Mouse (Mus musculus) liver, embryonic 16.5 days (tissue): ENCODE results near the gene Nelfe. TPM values are rescaled to one million over a fixed set of nuclear protein-coding genes. Genes with fewer than 3 reads are reported as not detected.

Source experiments
- ATAC-seq: fragments of 200-750 bp; cut with Nextera tagmentation; 2 replicates; pipeline ENCODE4 v1.8.0; 2017; ENCODE audit warnings: low read depth, mild to moderate bottlenecking, moderate number of reproducible peaks, moderate library complexity
- H3K27ac ChIP-seq: fragments of 300-500 bp; sonication (generic); 2 replicates; pipeline ENCODE4 v1.5.1; 2014; ENCODE audit warnings: mild to moderate bottlenecking, low read length
- H3K27me3 ChIP-seq: fragments of 300-500 bp; sonication (generic); 2 replicates; pipeline ENCODE4 v1.6.1; 2014; ENCODE audit warnings: low read depth, low read length, mixed read lengths; ENCODE audit not compliant: control insufficient read depth, insufficient read depth
- H3K36me3 ChIP-seq: fragments of 300-500 bp; sonication (generic); 2 replicates; pipeline ENCODE4 v1.6.1; 2014; ENCODE audit warnings: mild to moderate bottlenecking; ENCODE audit not compliant: control insufficient read depth, insufficient read depth
- H3K4me1 ChIP-seq: fragments of 300-500 bp; sonication (generic); 2 replicates; pipeline ENCODE4 v1.6.1; 2014; ENCODE audit warnings: low read depth, low read length, mixed read lengths; ENCODE audit not compliant: control insufficient read depth
- H3K4me2 ChIP-seq: fragments of 300-500 bp; sonication (generic); 2 replicates; pipeline ENCODE4 v1.6.1; 2014; ENCODE audit warnings: low read depth, low read length, mixed read lengths
- H3K4me3 ChIP-seq: fragments of 300-500 bp; sonication (generic); 2 replicates; pipeline ENCODE4 v1.5.1; 2014; ENCODE audit warnings: low read depth, mild to moderate bottlenecking, low read length
- H3K9ac ChIP-seq: fragments of 300-500 bp; sonication (generic); 2 replicates; pipeline ENCODE4 v1.6.1; 2014; ENCODE audit warnings: low read depth, low read length
- H3K9me3 ChIP-seq: fragments of 300-500 bp; sonication (generic); replicated peaks from 2 replicates; pipeline ENCODE4 v1.6.1; 2016; ENCODE audit warnings: low read length; ENCODE audit not compliant: control insufficient read depth
- WGBS: fragments of 180-500 bp; shearing (Covaris S2); extraction: QIAGEN DNeasy Blood & Tissue Kit; methylation state at CpG from one replicate; pipeline ENCODE4 v1.1.7; 2014; ENCODE audit not compliant: insufficient replicate concordance; 5-methylcytosine and 5-hydroxymethylcytosine counted together
- polyA plus RNA-seq: library from polyadenylated mRNA; unstranded; fragments of >200 nt; fragmentation: Nextera tagmentation; extraction: Ambion mirVana; gene quantifications from 2 replicates; pipeline ENCODE4 v1.2.1, GENCODE M21; 2015

Gene Nelfe
- polyA plus RNA-seq, 1 experiment from 2014 or later, result 41.4 TPM

- H3K36me3 ChIP-seq, result peaks cover 26% of the 10 kb centered on the region
- H3K9ac ChIP-seq, result peak overlapping the region; percentile 85
- no peaks in the 10 kb centered on the region for H3K9me3 ChIP-seq
- peak overlapping the region; percentile 94 for H3K4me3 ChIP-seq
- H3K27me3 ChIP-seq, result no peaks in the 10 kb centered on the region
- H3K27ac ChIP-seq, result peak overlapping the region; percentile 87
- H3K4me1 ChIP-seq, result peaks cover 39% of the 10 kb centered on the region
- no peak for ATAC-seq
- H3K4me2 ChIP-seq, result peak overlapping the region; percentile 98
- 36% methylated on average over 43 of the region's 43 CpGs for WGBS
These were observed 12.5 kb upstream of the Nelfe start for GRCm38 (mm10) chr17:34837464-34838324.

GRCm38 (mm10) chr17:34838785-34839184 lies 11.4 kb upstream of the Nelfe start:
- no peak for ATAC-seq
- Histone ChIP-seq H3K4me2 (no peak overlapping the region), H3K36me3 (peaks cover 31% of the 10 kb centered on the region), H3K27me3 (no peaks in the 10 kb centered on the region), H3K9ac (no peak overlapping the region), H3K9me3 (no peaks in the 10 kb centered on the region), H3K4me3 (no peak overlapping the region), H3K27ac (peak overlapping the region; percentile 14; the same call in 1 of the 2 replicates), H3K4me1 (peaks cover 39% of the 10 kb centered on the region)
- WGBS, result 82% methylated on average over 7 of the region's 7 CpGs

GRCm38 (mm10) chr17:34840736-34841307 lies 9.4 kb upstream of the Nelfe start:
- no peak for ATAC-seq
- peak overlapping the region; percentile 21; the same call in 1 of the 2 replicates for H3K9ac ChIP-seq

GRCm38 (mm10) chr17:34844884-34845283 lies 5.3 kb upstream of the Nelfe start:
- H3K4me1 ChIP-seq, result peaks cover 23% of the 10 kb centered on the region
- H3K27me3 ChIP-seq, result no peaks in the 10 kb centered on the region
- H3K27ac ChIP-seq, result no peak overlapping the region
- H3K4me3 ChIP-seq, result no peak overlapping the region
- H3K36me3 ChIP-seq, result peaks cover 34% of the 10 kb centered on the region
- H3K9ac ChIP-seq, result no peak overlapping the region
- H3K4me2 ChIP-seq, result no peak overlapping the region
- ATAC-seq, result no peak
- H3K9me3 ChIP-seq, result no peaks in the 10 kb centered on the region
- 85% methylated on average over 13 of the region's 13 CpGs for WGBS

More at GRCm38 (mm10) chr17:34840736-34841307, 9.4 kb upstream of the Nelfe start:
- Histone ChIP-seq H3K4me2 (0 out of 2 replicates have a peak overlapping the region, but pooled peaks have one; percentile 14), H3K27ac (peak overlapping the region; percentile 35; the same call in 1 of the 2 replicates), H3K27me3 (no peaks in the 10 kb centered on the region), H3K36me3 (peaks cover 33% of the 10 kb centered on the region), H3K4me1 (peaks cover 35% of the 10 kb centered on the region), H3K4me3 (no peak overlapping the region), H3K9me3 (no peaks in the 10 kb centered on the region)
- WGBS, result 66% methylated on average over 6 of the region's 6 CpGs

- Histone ChIP-seq H3K27ac (no peak overlapping the region), H3K36me3 (peaks cover 23% of the 10 kb centered on the region), H3K27me3 (no peaks in the 10 kb centered on the region), H3K4me3 (no peak overlapping the region), H3K9me3 (no peaks in the 10 kb centered on the region), H3K4me1 (peaks cover 23% of the 10 kb centered on the region), H3K4me2 (no peak overlapping the region), H3K9ac (no peak overlapping the region)
- WGBS, result 76% methylated on average over 6 of the region's 6 CpGs
- no peak for ATAC-seq
These were observed 3.0 kb upstream of the Nelfe start for GRCm38 (mm10) chr17:34847192-34847591.

GRCm38 (mm10) chr17:34847615-34848014 lies 2.6 kb upstream of the Nelfe start:
- Histone ChIP-seq H3K36me3 (peaks cover 26% of the 10 kb centered on the region), H3K9me3 (no peaks in the 10 kb centered on the region), H3K27ac (no peak overlapping the region), H3K9ac (no peak overlapping the region), H3K4me2 (no peak overlapping the region), H3K27me3 (no peaks in the 10 kb centered on the region), H3K4me1 (peaks cover 23% of the 10 kb centered on the region), H3K4me3 (no peak overlapping the region)
- no peak for ATAC-seq
- 79% methylated on average over 7 of the region's 7 CpGs for WGBS

- H3K4me3 ChIP-seq, result peak overlapping the region; percentile 81
- ATAC-seq, result peak; percentile 7; the same call in 1 of the 2 replicates
- peaks cover 29% of the 10 kb centered on the region for H3K36me3 ChIP-seq
These were observed 430 bp downstream of the Nelfe start for GRCm38 (mm10) chr17:34850517-34851125.

GRCm38 (mm10) chr17:34853511-34853910 lies 3.3 kb downstream of the Nelfe start:
- Histone ChIP-seq H3K4me3 (no peak overlapping the region), H3K4me2 (no peak overlapping the region), H3K36me3 (peaks cover 30% of the 10 kb centered on the region), H3K27me3 (no peaks in the 10 kb centered on the region), H3K4me1 (peaks cover 26% of the 10 kb centered on the region), H3K9ac (no peak overlapping the region), H3K27ac (no peak overlapping the region), H3K9me3 (no peaks in the 10 kb centered on the region)
- 71% methylated on average over 8 of the region's 8 CpGs for WGBS
- ATAC-seq, result no peak

More at GRCm38 (mm10) chr17:34850517-34851125, 430 bp downstream of the Nelfe start:
- Histone ChIP-seq H3K27me3 (no peaks in the 10 kb centered on the region), H3K9ac (peak overlapping the region; percentile 88), H3K27ac (peak overlapping the region; percentile 71), H3K4me1 (peaks cover 23% of the 10 kb centered on the region), H3K9me3 (no peaks in the 10 kb centered on the region), H3K4me2 (peak overlapping the region; percentile 95)
- WGBS, result 2% methylated on average over 20 of the region's 25 CpGs
